Mouse (Mus musculus): Measurements from ENCODE around the gene Sh3kbp1. TPM values are rescaled to one million over a fixed set of nuclear protein-coding genes. Genes with fewer than 3 reads are reported as not detected.

Gene Sh3kbp1
- polyA plus RNA-seq, 1 experiment = 18.0 TPM

GRCm38 (mm10) chrX:159775042-159775441 lies 148.0 kb downstream of the Sh3kbp1 start:
- H3K27ac ChIP-seq (ENCODE audit: insufficient read depth, low read length) = no peak overlapping the region
- no peaks in the 10 kb centered on the region for H3K27me3 ChIP-seq (ENCODE audit: control insufficient read depth, insufficient read depth, low read length)
- no peak for TF ChIP-seq POLR2A (IDR thresholded peaks at IDR 0.05; ENCODE audit: borderline replicate concordance, insufficient read depth, low read length)
- DNase-seq = no peak
- H3K4me1 ChIP-seq (ENCODE audit: control insufficient read depth, insufficient read depth, low read length) = no peaks in the 10 kb centered on the region
- 83% methylated on average over 4 of the region's 4 CpGs for WGBS
- H3K4me3 ChIP-seq (replicated peaks; ENCODE audit: insufficient read depth, low read depth, low read length) = no peak overlapping the region

- Histone ChIP-seq H3K4me3 (replicated peaks; ENCODE audit: insufficient read depth, low read depth, low read length) (no peak overlapping the region), H3K27ac (ENCODE audit: insufficient read depth, low read length) (no peak overlapping the region), H3K4me1 (ENCODE audit: control insufficient read depth, insufficient read depth, low read length) (no peaks in the 10 kb centered on the region), H3K27me3 (ENCODE audit: control insufficient read depth, insufficient read depth, low read length) (no peaks in the 10 kb centered on the region)
- TF ChIP-seq POLR2A (IDR thresholded peaks at IDR 0.05; ENCODE audit: borderline replicate concordance, insufficient read depth, low read length) (no peak), CTCF (IDR thresholded peaks at IDR 0.05; ENCODE audit: borderline replicate concordance, insufficient read depth, low read depth, low read length) (no peak)
- no peak for DNase-seq
- 89% methylated on average over 1 of the region's 1 CpGs for WGBS
Observed at GRCm38 (mm10) chrX:159778787-159779186, 151.7 kb downstream of the Sh3kbp1 start.

- Histone ChIP-seq H3K27ac (ENCODE audit: insufficient read depth, low read length) (no peak overlapping the region), H3K27me3 (ENCODE audit: control insufficient read depth, insufficient read depth, low read length) (no peaks in the 10 kb centered on the region), H3K4me1 (ENCODE audit: control insufficient read depth, insufficient read depth, low read length) (no peaks in the 10 kb centered on the region), H3K4me3 (replicated peaks; ENCODE audit: insufficient read depth, low read depth, low read length) (no peak overlapping the region)
- DNase-seq = no peak
- WGBS = 70% methylated on average over 3 of the region's 3 CpGs
- TF ChIP-seq POLR2A (IDR thresholded peaks at IDR 0.05; ENCODE audit: borderline replicate concordance, insufficient read depth, low read length) = no peak
- TF ChIP-seq CTCF (IDR thresholded peaks at IDR 0.05; ENCODE audit: borderline replicate concordance, insufficient read depth, low read depth, low read length) = no peak
Observed at GRCm38 (mm10) chrX:159790516-159790915, 163.4 kb downstream of the Sh3kbp1 start.

- no peak overlapping the region for H3K27ac ChIP-seq (ENCODE audit: insufficient read depth, low read length)
- no peaks in the 10 kb centered on the region for H3K27me3 ChIP-seq (ENCODE audit: control insufficient read depth, insufficient read depth, low read length)
- no peak overlapping the region for H3K4me3 ChIP-seq (replicated peaks; ENCODE audit: insufficient read depth, low read depth, low read length)
- TF ChIP-seq POLR2A (IDR thresholded peaks at IDR 0.05; ENCODE audit: borderline replicate concordance, insufficient read depth, low read length) = no peak
- TF ChIP-seq CTCF (IDR thresholded peaks at IDR 0.05; ENCODE audit: borderline replicate concordance, insufficient read depth, low read depth, low read length) = no peak
- no peaks in the 10 kb centered on the region for H3K4me1 ChIP-seq (ENCODE audit: control insufficient read depth, insufficient read depth, low read length)
- no peak for DNase-seq
- 75% methylated on average over 2 of the region's 2 CpGs for whole genome bisulfite sequencing
Observed at GRCm38 (mm10) chrX:159795603-159796002, 168.5 kb downstream of the Sh3kbp1 start.

GRCm38 (mm10) chrX:159804371-159804770 lies 177.3 kb downstream of the Sh3kbp1 start:
- DNase-seq = no peak
- Histone ChIP-seq H3K4me3 (replicated peaks; ENCODE audit: insufficient read depth, low read depth, low read length) (no peak overlapping the region), H3K27me3 (ENCODE audit: control insufficient read depth, insufficient read depth, low read length) (no peaks in the 10 kb centered on the region), H3K4me1 (ENCODE audit: control insufficient read depth, insufficient read depth, low read length) (no peaks in the 10 kb centered on the region), H3K27ac (ENCODE audit: insufficient read depth, low read length) (no peak overlapping the region)
- TF ChIP-seq CTCF (IDR thresholded peaks at IDR 0.05; ENCODE audit: borderline replicate concordance, insufficient read depth, low read depth, low read length) (no peak), POLR2A (IDR thresholded peaks at IDR 0.05; ENCODE audit: borderline replicate concordance, insufficient read depth, low read length) (no peak)
- WGBS = 29% methylated on average over 1 of the region's 1 CpGs

- Histone ChIP-seq H3K27me3 (ENCODE audit: control insufficient read depth, insufficient read depth, low read length) (no peaks in the 10 kb centered on the region), H3K4me3 (replicated peaks; ENCODE audit: insufficient read depth, low read depth, low read length) (no peak overlapping the region), H3K4me1 (ENCODE audit: control insufficient read depth, insufficient read depth, low read length) (no peaks in the 10 kb centered on the region), H3K27ac (ENCODE audit: insufficient read depth, low read length) (no peak overlapping the region)
- 85% methylated on average over 6 of the region's 6 CpGs for WGBS
- TF ChIP-seq POLR2A (IDR thresholded peaks at IDR 0.05; ENCODE audit: borderline replicate concordance, insufficient read depth, low read length) (no peak), CTCF (IDR thresholded peaks at IDR 0.05; ENCODE audit: borderline replicate concordance, insufficient read depth, low read depth, low read length) (no peak)
- no peak for DNase-seq
Observed at GRCm38 (mm10) chrX:159809510-159809909, 182.4 kb downstream of the Sh3kbp1 start.

GRCm38 (mm10) chrX:159810469-159810868 lies 183.4 kb downstream of the Sh3kbp1 start:
- Histone ChIP-seq H3K27me3 (ENCODE audit: control insufficient read depth, insufficient read depth, low read length) (no peaks in the 10 kb centered on the region), H3K4me1 (ENCODE audit: control insufficient read depth, insufficient read depth, low read length) (no peaks in the 10 kb centered on the region), H3K27ac (ENCODE audit: insufficient read depth, low read length) (no peak overlapping the region), H3K4me3 (replicated peaks; ENCODE audit: insufficient read depth, low read depth, low read length) (no peak overlapping the region)
- 97% methylated on average over 3 of the region's 3 CpGs for WGBS
- TF ChIP-seq CTCF (IDR thresholded peaks at IDR 0.05; ENCODE audit: borderline replicate concordance, insufficient read depth, low read depth, low read length) (no peak), POLR2A (IDR thresholded peaks at IDR 0.05; ENCODE audit: borderline replicate concordance, insufficient read depth, low read length) (no peak)
- no peak for DNase-seq

GRCm38 (mm10) chrX:159817508-159817907 lies 190.4 kb downstream of the Sh3kbp1 start:
- DNase-seq = no peak
- H3K4me3 ChIP-seq (replicated peaks; ENCODE audit: insufficient read depth, low read depth, low read length) = no peak overlapping the region
- H3K27me3 ChIP-seq (ENCODE audit: control insufficient read depth, insufficient read depth, low read length) = no peaks in the 10 kb centered on the region; the same call in 1 of the 2 replicates
- no peak for TF ChIP-seq CTCF (IDR thresholded peaks at IDR 0.05; ENCODE audit: borderline replicate concordance, insufficient read depth, low read depth, low read length)
- TF ChIP-seq POLR2A (IDR thresholded peaks at IDR 0.05; ENCODE audit: borderline replicate concordance, insufficient read depth, low read length) = no peak
- H3K27ac ChIP-seq (ENCODE audit: insufficient read depth, low read length) = no peak overlapping the region
- 97% methylated on average over 2 of the region's 2 CpGs for WGBS
- H3K4me1 ChIP-seq (ENCODE audit: control insufficient read depth, insufficient read depth, low read length) = no peaks in the 10 kb centered on the region

Measured in cerebellum, adult 2 months (tissue).